Mouse (Mus musculus): ENCODE results near the gene Tigar. TPM values are rescaled to one million over a fixed set of nuclear protein-coding genes. Genes with fewer than 3 reads are reported as not detected.

Tigar gene
- 7.9 and 8.3 TPM in 2 replicates for polyA plus RNA-seq (2016; fragmentation: Nextera tagmentation; extraction: Ambion mirVana)

- under 1% methylated on average over 37 of the region's 37 CpGs for WGBS
- Histone ChIP-seq H3K27ac (no peak within 1 kb of the TSS), H3K9ac (peak within 1 kb of the TSS; percentile 59)
Observed at GRCm38 (mm10) chr6:127109402-127109930, at the start of gene Tigar. Tigar (minus strand) TSS chr6:127109557.

GRCm38 (mm10) chr6:127157321-127157720, 48.0 kb upstream of the Tigar start:
- Histone ChIP-seq H3K27me3 (replicated peaks) (peaks cover 34% of the 10 kb centered on the region), H3K9me3 (no peaks in the 10 kb centered on the region), H3K4me2 (replicated peaks) (no peak overlapping the region), H3K4me1 (peaks cover 34% of the 10 kb centered on the region), H3K36me3 (no peaks in the 10 kb centered on the region), H3K9ac (no peak overlapping the region), H3K4me3 (no peak overlapping the region), H3K27ac (no peak overlapping the region)
- 45% methylated on average over 1 of the region's 1 CpGs for WGBS
- no peak for ATAC-seq (ENCODE audit: low FRiP score, low read depth)

More at GRCm38 (mm10) chr6:127109402-127109930, at the start of gene Tigar:
- peak within 1 kb of the TSS; percentile 56 for H3K4me3 ChIP-seq
- no peaks in the 10 kb centered on the region for H3K27me3 ChIP-seq (replicated peaks)
- ATAC-seq (ENCODE audit: low FRiP score, low read depth): peak; percentile 100
- H3K9me3 ChIP-seq: no peaks in the 10 kb centered on the region
- no peaks in the 10 kb centered on the region for H3K36me3 ChIP-seq
- H3K4me2 ChIP-seq (replicated peaks): peak within 1 kb of the TSS; percentile 88
- peaks cover 8% of the 10 kb centered on the region; the same call in 1 of the 2 replicates for H3K4me1 ChIP-seq

GRCm38 (mm10) chr6:127155468-127155867, 46.1 kb upstream of the Tigar start:
- 2% methylated on average over 15 of the region's 15 CpGs for WGBS
- Histone ChIP-seq H3K36me3 (no peaks in the 10 kb centered on the region), H3K27ac (no peak overlapping the region), H3K4me1 (peaks cover 52% of the 10 kb centered on the region), H3K27me3 (replicated peaks) (peaks cover 44% of the 10 kb centered on the region), H3K9ac (peak overlapping the region; percentile 35; the same call in 1 of the 2 replicates), H3K4me2 (replicated peaks) (peak overlapping the region; percentile 95), H3K4me3 (peak overlapping the region; percentile 36), H3K9me3 (no peaks in the 10 kb centered on the region)
- no peak for ATAC-seq (ENCODE audit: low FRiP score, low read depth)

GRCm38 (mm10) chr6:127154708-127155268, 45.4 kb upstream of the Tigar start:
- peak overlapping the region; percentile 95 for H3K4me2 ChIP-seq (replicated peaks)
- no peak for ATAC-seq (ENCODE audit: low FRiP score, low read depth)
- no peak overlapping the region for H3K27ac ChIP-seq
- WGBS: under 1% methylated on average over 34 of the region's 34 CpGs
- H3K4me3 ChIP-seq: peak overlapping the region; percentile 36
- peaks cover 57% of the 10 kb centered on the region for H3K4me1 ChIP-seq
- peaks cover 48% of the 10 kb centered on the region for H3K27me3 ChIP-seq (replicated peaks)
- peak overlapping the region; percentile 35; the same call in 1 of the 2 replicates for H3K9ac ChIP-seq
- no peaks in the 10 kb centered on the region for H3K36me3 ChIP-seq
- H3K9me3 ChIP-seq: no peaks in the 10 kb centered on the region

- Histone ChIP-seq H3K9ac (no peak overlapping the region), H3K4me2 (replicated peaks) (peak overlapping the region; percentile 95), H3K27ac (no peak overlapping the region), H3K4me1 (peaks cover 57% of the 10 kb centered on the region), H3K27me3 (replicated peaks) (peaks cover 48% of the 10 kb centered on the region), H3K4me3 (peak overlapping the region; percentile 36), H3K9me3 (no peaks in the 10 kb centered on the region), H3K36me3 (no peaks in the 10 kb centered on the region)
- ATAC-seq (ENCODE audit: low FRiP score, low read depth): no peak
- WGBS: 1% methylated on average over 30 of the region's 30 CpGs
Observed at GRCm38 (mm10) chr6:127153972-127154707, 44.8 kb upstream of the Tigar start.

- no peaks in the 10 kb centered on the region for H3K36me3 ChIP-seq
- WGBS: under 1% methylated on average over 28 of the region's 28 CpGs
- H3K27me3 ChIP-seq (replicated peaks): peaks cover 48% of the 10 kb centered on the region
- peak overlapping the region; percentile 95 for H3K4me2 ChIP-seq (replicated peaks)
- no peak overlapping the region for H3K27ac ChIP-seq
- ATAC-seq (ENCODE audit: low FRiP score, low read depth): no peak
- no peak overlapping the region for H3K9ac ChIP-seq
- H3K4me1 ChIP-seq: peaks cover 57% of the 10 kb centered on the region
- no peaks in the 10 kb centered on the region for H3K9me3 ChIP-seq
- peak overlapping the region; percentile 57 for H3K4me3 ChIP-seq
Observed at GRCm38 (mm10) chr6:127153296-127153800, 44.0 kb upstream of the Tigar start.

GRCm38 (mm10) chr6:127152106-127152951, 43.0 kb upstream of the Tigar start, which contains the start of gene Ccnd2:
Ccnd2 (minus strand) TSS chr6:127152193.
- H3K27me3 ChIP-seq (replicated peaks): peaks cover 48% of the 10 kb centered on the region
- H3K36me3 ChIP-seq: no peaks in the 10 kb centered on the region
- H3K4me1 ChIP-seq: peaks cover 57% of the 10 kb centered on the region
- under 1% methylated on average over 40 of the region's 40 CpGs for WGBS
- peak within 1 kb of the TSS; percentile 95 for H3K4me2 ChIP-seq (replicated peaks)
- H3K27ac ChIP-seq: no peak within 1 kb of the TSS
- no peaks in the 10 kb centered on the region for H3K9me3 ChIP-seq
- peak; percentile 17 for ATAC-seq (ENCODE audit: low FRiP score, low read depth)
- peak within 1 kb of the TSS; percentile 57 for H3K4me3 ChIP-seq
- peak within 1 kb of the TSS; percentile 54 for H3K9ac ChIP-seq

GRCm38 (mm10) chr6:127151565-127152105, 42.3 kb upstream of the Tigar start:
- peak overlapping the region; percentile 54 for H3K9ac ChIP-seq
- no peaks in the 10 kb centered on the region for H3K36me3 ChIP-seq
- peak overlapping the region; percentile 95 for H3K4me2 ChIP-seq (replicated peaks)
- peaks cover 57% of the 10 kb centered on the region for H3K4me1 ChIP-seq
- H3K27ac ChIP-seq: no peak overlapping the region
- peak; percentile 9; the same call in 1 of the 2 replicates for ATAC-seq (ENCODE audit: low FRiP score, low read depth)
- under 1% methylated on average over 29 of the region's 29 CpGs for WGBS
- peak overlapping the region; percentile 57 for H3K4me3 ChIP-seq
- peaks cover 48% of the 10 kb centered on the region for H3K27me3 ChIP-seq (replicated peaks)
- H3K9me3 ChIP-seq: no peaks in the 10 kb centered on the region

GRCm38 (mm10) chr6:127150663-127151564, 41.6 kb upstream of the Tigar start:
- peak; percentile 46 for ATAC-seq (ENCODE audit: low FRiP score, low read depth)
- Histone ChIP-seq H3K4me1 (peaks cover 57% of the 10 kb centered on the region), H3K9ac (peak overlapping the region; percentile 77), H3K27ac (no peak overlapping the region), H3K27me3 (replicated peaks) (peaks cover 48% of the 10 kb centered on the region), H3K9me3 (no peaks in the 10 kb centered on the region), H3K4me3 (peak overlapping the region; percentile 57), H3K36me3 (no peaks in the 10 kb centered on the region), H3K4me2 (replicated peaks) (peak overlapping the region; percentile 95)
- WGBS: under 1% methylated on average over 34 of the region's 34 CpGs

- H3K4me3 ChIP-seq: peak overlapping the region; percentile 57
Observed at GRCm38 (mm10) chr6:127149944-127150662, 40.7 kb upstream of the Tigar start.

More at GRCm38 (mm10) chr6:127149944-127150662, 40.7 kb upstream of the Tigar start:
- Histone ChIP-seq H3K9me3 (no peaks in the 10 kb centered on the region), H3K36me3 (0 out of 2 replicates have a peak, but pooled peaks cover 2% of the 10 kb centered on the region), H3K27ac (no peak overlapping the region), H3K27me3 (replicated peaks) (peaks cover 41% of the 10 kb centered on the region), H3K4me1 (peaks cover 51% of the 10 kb centered on the region), H3K4me2 (replicated peaks) (peak overlapping the region; percentile 95), H3K9ac (peak overlapping the region; percentile 77)
- peak; percentile 13; the same call in 1 of the 2 replicates for ATAC-seq (ENCODE audit: low FRiP score, low read depth)
- whole genome bisulfite sequencing: under 1% methylated on average over 38 of the region's 38 CpGs

All from neural tube, embryonic 12.5 days (tissue).